Comparison of ENCODE assay signal across 13 mouse cellular contexts in genomic region chr10:59509197-59509596, GRCm38 (mm10).
DNase-seq lines count a peak whose midpoint lies in the region; ATAC-seq and TF ChIP-seq lines count a peak whose summit lies in the region.
"Had no signal": no experiment of that assay in that cellular context is flagged by ENCODE, and none has a peak within 500 bp of the region (broad histone marks: within the 10 kb centered on the region; RNA-seq: fewer than 3 reads in every experiment).

No protein-coding gene starts in this region.

- H3K27me3 ChIP-seq in intestine, embryonic 14.5 days (replicated peaks; ENCODE audit: control insufficient read depth, insufficient read depth, low read length) = no peaks in the 10 kb centered on the region
- no peaks in the 10 kb centered on the region for H3K27me3 ChIP-seq in intestine, postnatal 0 days (replicated peaks; ENCODE audit: control insufficient read depth, insufficient read depth, low read length)
- H3K27me3 ChIP-seq in limb, embryonic 13.5 days = no peaks in the 10 kb centered on the region
- H3K27me3 ChIP-seq: forebrain, embryonic 12.5 days; megakaryocyte, embryonic 14.5 days had no signal

- DNase-seq in intestine, embryonic 14.5 days (ENCODE audit: low spot score) = no peak
- DNase-seq in 3T3-L1 (ENCODE audit: low read depth, low spot score) = peak; percentile 92
- DNase-seq in Muller cell, postnatal 12 days (ENCODE audit: inconsistent ontology term) = peak; percentile 91
- DNase-seq in thymus, postnatal 14 days = no peak
- DNase-seq in left cerebral cortex, postnatal 36 days (ENCODE audit: low spot score in 2 of 2) = no peak
- DNase-seq: cerebellum, adult 18-20 months; embryo, embryonic 11 days; kidney, postnatal 4 days had no signal

- H3K9me3 ChIP-seq in intestine, embryonic 14.5 days (ENCODE audit: control insufficient read depth, low read length) = no peaks in the 10 kb centered on the region
- H3K9me3 ChIP-seq in intestine, postnatal 0 days (ENCODE audit: control insufficient read depth) = no peaks in the 10 kb centered on the region
- H3K9me3 ChIP-seq in limb, embryonic 13.5 days = no peaks in the 10 kb centered on the region
- H3K9me3 ChIP-seq: forebrain, embryonic 12.5 days had no signal

- 24% methylated on average over 4 of the region's 4 CpGs for WGBS in intestine, embryonic 14.5 days
- 32% methylated on average over 4 of the region's 4 CpGs for WGBS in intestine, postnatal 0 days
- WGBS in limb, embryonic 13.5 days = 29% methylated on average over 4 of the region's 4 CpGs

- peak overlapping the region; percentile 33 for H3K27ac ChIP-seq in intestine, embryonic 14.5 days (ENCODE audit: low read depth)
- H3K27ac ChIP-seq in intestine, postnatal 0 days (ENCODE audit: low read depth, low read length) = no peak overlapping the region
- H3K27ac ChIP-seq in limb, embryonic 13.5 days = peak overlapping the region; percentile 84
- H3K27ac ChIP-seq: forebrain, embryonic 12.5 days; liver, embryonic 14.5 days had no signal

- ATAC-seq in intestine, embryonic 14.5 days (replicated peaks; ENCODE audit: low FRiP score, low TSS enrichment, low read depth) = no peak
- ATAC-seq in intestine, postnatal 0 days = no peak
- peak; percentile 35; the same call in 1 of the 2 replicates for ATAC-seq in limb, embryonic 13.5 days (ENCODE audit: low FRiP score, low read depth)

- H3K4me3 ChIP-seq in intestine, embryonic 14.5 days (ENCODE audit: low read depth, low read length) = no peak overlapping the region
- no peak overlapping the region for H3K4me3 ChIP-seq in intestine, postnatal 0 days (ENCODE audit: low read depth, low read length)
- H3K4me3 ChIP-seq in limb, embryonic 13.5 days = no peak overlapping the region
- H3K4me3 ChIP-seq: forebrain, embryonic 12.5 days had no signal

- H3K4me1 ChIP-seq in intestine, embryonic 14.5 days (replicated peaks; ENCODE audit: control insufficient read depth, insufficient read depth, low read length) = peaks cover 42% of the 10 kb centered on the region
- H3K4me1 ChIP-seq in intestine, postnatal 0 days (replicated peaks; ENCODE audit: control insufficient read depth, insufficient read depth, low read length) = no peaks in the 10 kb centered on the region; the same call in 1 of the 2 replicates
- H3K4me1 ChIP-seq in limb, embryonic 13.5 days = peaks cover 44% of the 10 kb centered on the region

- H3K4me2 ChIP-seq in intestine, embryonic 14.5 days (ENCODE audit: low read length) = no peak overlapping the region
- H3K4me2 ChIP-seq in intestine, postnatal 0 days (replicated peaks; ENCODE audit: low read depth) = no peak overlapping the region
- no peak overlapping the region for H3K4me2 ChIP-seq in limb, embryonic 13.5 days (replicated peaks)
- H3K4me2 ChIP-seq: forebrain, embryonic 12.5 days had no signal

- TF ChIP-seq CTCF in intestine, postnatal 0 days (IDR thresholded peaks at IDR 0.05; ENCODE audit: low read depth) = no peak

- intact Hi-C loops in left cerebral cortex, postnatal 36 days (cut with DNase I) = no loop called here

- no peak overlapping the region for H3K9ac ChIP-seq in intestine, embryonic 14.5 days (ENCODE audit: low read length)
- H3K9ac ChIP-seq in intestine, postnatal 0 days (ENCODE audit: low read depth, low read length) = no peak overlapping the region
- H3K9ac ChIP-seq in limb, embryonic 13.5 days = no peak overlapping the region
- H3K9ac ChIP-seq: forebrain, embryonic 12.5 days; liver, embryonic 14.5 days had no signal

- H3K36me3 ChIP-seq in intestine, embryonic 14.5 days (ENCODE audit: control insufficient read depth, insufficient read depth, low read length) = no peaks in the 10 kb centered on the region
- H3K36me3 ChIP-seq in intestine, postnatal 0 days (ENCODE audit: control insufficient read depth, insufficient read depth) = no peaks in the 10 kb centered on the region
- H3K36me3 ChIP-seq in limb, embryonic 13.5 days = no peaks in the 10 kb centered on the region
- H3K36me3 ChIP-seq: forebrain, embryonic 12.5 days had no signal

Comparison
In these comparisons a context has a peak if more than half of its experiments do, and no peak if none do; other contexts are left out.
1. DNase-seq: peak in 3T3-L1 (single experiment) and Muller cell, postnatal 12 days (single experiment); none in intestine, embryonic 14.5 days (single experiment), thymus, postnatal 14 days (single experiment) and left cerebral cortex, postnatal 36 days (0 of 2).